Mouse (Mus musculus) olfactory bulb, adult 2 months (tissue): ENCODE measurements around the gene Cntn6. TPM values are rescaled to one million over a fixed set of nuclear protein-coding genes. Genes with fewer than 3 reads are reported as not detected.

Experiments
- H3K27ac ChIP-seq: fragments of 200-500 bp; 2 replicates; pipeline ENCODE4 v1.5.1; 2012; ENCODE audit warnings: low read depth, low read length; ENCODE audit not compliant: insufficient read depth
- H3K4me1 ChIP-seq: fragments of 200-500 bp; 2 replicates; pipeline ENCODE4 v1.6.1; 2012; ENCODE audit warnings: low read length; ENCODE audit not compliant: control insufficient read depth, insufficient read depth
- H3K4me3 ChIP-seq: fragments of 200-500 bp; 2 replicates; pipeline ENCODE4 v1.5.1; 2012; ENCODE audit warnings: mild to moderate bottlenecking, low read depth, low read length, moderate library complexity; ENCODE audit not compliant: insufficient read depth
- CTCF ChIP-seq: fragments of 200-500 bp; IDR thresholded peaks from 2 replicates; pipeline ENCODE4 v1.5.1; 2012; ENCODE audit warnings: low read depth, mild to moderate bottlenecking, low read length, moderate library complexity; ENCODE audit not compliant: insufficient read depth
- POLR2A ChIP-seq: fragments of 200-500 bp; IDR thresholded peaks from 2 replicates; pipeline ENCODE4 v1.6.1; 2012; ENCODE audit warnings: mild to moderate bottlenecking, low read depth, low read length, moderate library complexity; ENCODE audit not compliant: insufficient read depth
- whole genome bisulfite sequencing: fragments of 180-500 bp; shearing (Covaris S2); methylation state at CpG from one replicate; pipeline ENCODE4 v1.1.7; 2018; 5-methylcytosine and 5-hydroxymethylcytosine counted together
- polyA plus RNA-seq: library from polyadenylated mRNA; stranded (reverse); fragments of >200 nt; gene quantifications from 2 replicates; pipeline ENCODE4 v1.2.4, GENCODE M21; 2012; ENCODE audit warnings: low replicate concordance; ENCODE audit not compliant: missing spikeins, insufficient read depth, insufficient read length

Gene Cntn6
- polyA plus RNA-seq, 1 experiment, result not detected

DNA sequence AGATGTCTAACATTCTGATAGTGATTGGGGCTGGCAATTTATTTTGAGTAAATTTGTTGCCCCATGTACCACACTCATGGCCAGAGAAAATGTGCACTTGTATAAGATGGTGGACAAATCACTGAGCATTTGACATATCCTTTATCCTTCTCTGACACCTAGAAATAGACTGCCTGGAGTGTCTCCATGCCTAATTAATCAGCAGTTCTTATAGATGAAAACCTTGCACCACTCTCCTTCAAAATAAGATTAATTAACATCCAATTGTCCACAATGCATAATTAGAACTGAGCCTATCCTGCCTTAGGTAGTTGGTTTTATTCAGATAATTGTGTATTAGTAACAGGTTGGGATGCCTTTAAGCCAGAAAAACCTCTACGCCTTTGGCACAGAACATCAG, 236.0 kb downstream of the Cntn6 start:
- Histone ChIP-seq H3K27ac (no peak overlapping the region), H3K4me3 (no peak overlapping the region), H3K4me1 (no peaks in the 10 kb centered on the region)
- WGBS, result 80% methylated on average over 1 of the region's 1 CpGs
- TF ChIP-seq POLR2A (no peak), CTCF (no peak)

DNA sequence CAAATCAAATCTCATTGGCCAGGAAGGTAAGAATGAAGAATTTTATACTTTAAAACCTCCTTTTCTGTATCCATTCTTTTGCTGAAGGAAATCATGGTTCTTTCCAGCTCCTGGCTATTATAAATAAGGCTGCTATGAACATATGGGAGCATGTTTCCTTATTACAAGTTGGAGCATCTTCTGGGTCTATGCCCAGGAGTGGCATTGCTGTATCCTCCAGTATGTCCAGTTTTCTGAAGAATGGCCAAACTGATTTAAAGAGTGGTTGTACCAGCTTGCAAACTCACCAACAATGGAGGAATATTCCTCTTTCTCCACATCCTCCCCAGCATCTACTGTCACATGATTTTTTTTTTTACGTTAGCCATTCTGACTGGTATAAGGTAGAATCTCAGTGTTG, 241.7 kb downstream of the Cntn6 start:
- H3K27ac ChIP-seq, result no peak overlapping the region
- TF ChIP-seq CTCF, result no peak
- TF ChIP-seq POLR2A, result no peak
- WGBS, result 92% methylated on average over 1 of the region's 1 CpGs
- H3K4me1 ChIP-seq, result no peaks in the 10 kb centered on the region
- H3K4me3 ChIP-seq, result no peak overlapping the region

DNA sequence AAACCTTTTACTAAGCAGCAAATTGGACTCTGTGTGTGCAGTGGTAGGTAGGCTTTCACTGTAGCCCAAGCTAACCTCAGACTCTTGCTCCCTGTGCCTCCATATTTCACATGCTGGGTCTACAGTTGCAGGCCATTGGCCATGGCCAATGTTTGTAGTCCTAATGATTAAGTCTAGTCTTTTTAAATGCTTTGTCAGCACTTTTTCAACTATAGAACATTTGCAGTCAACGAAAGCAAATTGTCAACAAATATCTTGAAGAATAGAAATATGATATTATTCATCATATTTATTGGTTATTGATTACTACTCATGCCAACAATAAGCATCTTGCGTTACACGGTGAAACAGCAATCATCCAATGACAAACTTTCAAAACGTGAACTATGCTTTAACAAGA, 246.4 kb downstream of the Cntn6 start:
- no peak for TF ChIP-seq POLR2A
- TF ChIP-seq CTCF, result no peak
- no peak overlapping the region for H3K27ac ChIP-seq
- 97% methylated on average over 4 of the region's 4 CpGs for WGBS
- no peak overlapping the region for H3K4me3 ChIP-seq
- H3K4me1 ChIP-seq, result no peaks in the 10 kb centered on the region

DNA sequence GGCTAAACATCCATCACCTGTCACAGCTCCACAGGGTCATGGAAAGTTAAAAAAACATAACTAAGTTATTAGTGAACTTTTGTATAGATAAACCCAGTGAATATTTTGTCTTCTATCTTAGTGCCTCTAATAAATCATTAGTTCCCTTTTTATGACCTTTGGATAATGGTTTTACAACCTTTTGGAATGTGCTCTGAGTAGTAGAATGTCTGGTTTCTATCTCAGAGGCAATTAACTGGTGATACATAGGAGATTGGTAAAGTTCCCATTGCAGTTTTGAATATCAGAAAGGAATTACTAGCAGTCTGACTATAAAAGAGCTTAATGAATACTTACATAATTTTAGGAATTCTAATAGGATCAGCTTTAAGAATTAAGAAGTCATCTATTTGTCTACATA, 265.5 kb downstream of the Cntn6 start:
- Histone ChIP-seq H3K4me3 (no peak overlapping the region), H3K4me1 (no peaks in the 10 kb centered on the region), H3K27ac (no peak overlapping the region)
- TF ChIP-seq POLR2A, result no peak
- no peak for TF ChIP-seq CTCF

DNA sequence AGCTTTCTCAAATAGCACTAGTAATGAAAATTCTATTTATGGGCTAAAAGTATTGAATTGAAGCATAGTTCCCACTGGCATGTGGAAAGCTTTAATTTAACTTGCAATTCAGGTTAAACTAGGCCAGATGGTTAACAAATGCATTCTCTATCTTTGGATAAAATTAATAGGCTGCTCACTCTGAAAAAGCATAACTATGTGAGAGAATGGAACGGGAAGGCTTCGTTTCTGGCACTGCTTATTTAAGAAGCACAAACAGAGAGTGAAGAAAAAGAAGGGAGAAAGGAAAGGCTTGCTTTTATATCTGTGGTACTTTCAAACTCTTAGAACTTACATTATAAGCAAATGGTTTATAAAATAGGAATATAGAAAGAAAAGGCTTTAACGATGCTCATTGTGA, 268.6 kb downstream of the Cntn6 start:
- TF ChIP-seq POLR2A (no peak), CTCF (no peak)
- 28% methylated on average over 3 of the region's 3 CpGs for WGBS
- Histone ChIP-seq H3K4me1 (no peaks in the 10 kb centered on the region), H3K4me3 (no peak overlapping the region), H3K27ac (no peak overlapping the region)

DNA sequence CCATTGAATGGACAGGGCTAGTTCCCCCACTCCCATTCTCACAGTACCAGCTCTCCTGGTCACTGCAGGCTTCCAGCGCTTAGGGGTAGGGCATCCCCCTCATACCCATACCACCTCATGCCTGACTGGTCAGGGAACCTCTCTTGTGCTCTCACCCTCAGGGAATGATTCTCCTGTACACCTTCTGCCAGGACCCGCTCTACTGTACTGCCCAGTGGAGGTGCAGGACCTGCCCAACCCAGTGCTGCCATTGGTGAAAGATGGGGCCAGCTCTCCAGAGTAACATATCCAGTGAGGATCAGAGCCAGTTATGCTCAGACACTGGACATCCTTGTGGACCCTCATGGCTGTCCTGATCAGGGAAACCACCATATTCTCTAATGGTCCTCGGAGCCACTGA, 291.3 kb downstream of the Cntn6 start:
- 97% methylated on average over 3 of the region's 3 CpGs for WGBS
- no peak for TF ChIP-seq CTCF
- TF ChIP-seq POLR2A, result no peak
- H3K4me1 ChIP-seq, result no peaks in the 10 kb centered on the region
- no peak overlapping the region for H3K4me3 ChIP-seq
- no peak overlapping the region for H3K27ac ChIP-seq

DNA sequence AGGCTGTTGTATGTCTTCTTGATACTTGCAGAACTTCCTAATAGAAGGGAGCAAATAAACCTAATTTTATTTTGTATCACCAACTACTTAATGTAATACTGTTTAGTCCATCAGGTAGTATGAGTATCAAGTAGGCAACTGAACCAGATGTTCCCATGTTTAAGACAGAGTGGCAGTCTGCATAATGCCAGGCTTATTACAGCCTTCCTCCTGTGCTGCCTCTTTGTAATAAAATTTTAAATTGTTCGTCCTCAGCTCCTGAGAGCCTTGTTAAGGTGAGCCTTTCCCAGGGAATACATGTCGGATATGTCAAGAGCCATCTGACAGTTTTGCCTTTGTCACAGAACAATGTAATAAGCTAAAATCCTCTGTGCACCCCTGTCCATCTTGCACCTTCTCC, 294.9 kb downstream of the Cntn6 start:
- H3K4me3 ChIP-seq, result no peak overlapping the region
- H3K4me1 ChIP-seq, result no peaks in the 10 kb centered on the region
- 76% methylated on average over 2 of the region's 2 CpGs for WGBS
- TF ChIP-seq POLR2A, result no peak
- no peak for TF ChIP-seq CTCF
- H3K27ac ChIP-seq, result no peak overlapping the region

DNA sequence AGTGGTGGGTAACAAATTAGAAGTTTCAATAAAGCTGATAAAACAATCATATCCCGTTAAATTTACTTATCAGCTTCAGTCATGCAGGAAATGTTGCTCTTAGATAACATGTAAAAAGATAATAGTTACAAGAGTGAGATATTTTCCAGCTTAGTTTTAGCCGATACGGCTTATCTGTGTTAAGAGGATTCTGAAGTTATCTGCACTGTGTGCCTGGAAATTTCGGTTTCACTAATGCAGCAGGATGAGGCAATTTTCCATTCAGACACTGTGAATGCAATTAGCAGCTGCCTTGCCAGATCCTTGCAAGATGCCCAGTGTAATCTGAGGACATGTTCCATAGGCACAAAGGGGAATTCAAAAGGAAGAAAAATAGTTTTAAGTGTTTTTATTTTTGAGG, 315.9 kb downstream of the Cntn6 start:
- Histone ChIP-seq H3K4me1 (no peaks in the 10 kb centered on the region), H3K27ac (no peak overlapping the region), H3K4me3 (no peak overlapping the region)
- WGBS, result 41% methylated on average over 4 of the region's 4 CpGs
- TF ChIP-seq POLR2A (no peak), CTCF (no peak)

DNA sequence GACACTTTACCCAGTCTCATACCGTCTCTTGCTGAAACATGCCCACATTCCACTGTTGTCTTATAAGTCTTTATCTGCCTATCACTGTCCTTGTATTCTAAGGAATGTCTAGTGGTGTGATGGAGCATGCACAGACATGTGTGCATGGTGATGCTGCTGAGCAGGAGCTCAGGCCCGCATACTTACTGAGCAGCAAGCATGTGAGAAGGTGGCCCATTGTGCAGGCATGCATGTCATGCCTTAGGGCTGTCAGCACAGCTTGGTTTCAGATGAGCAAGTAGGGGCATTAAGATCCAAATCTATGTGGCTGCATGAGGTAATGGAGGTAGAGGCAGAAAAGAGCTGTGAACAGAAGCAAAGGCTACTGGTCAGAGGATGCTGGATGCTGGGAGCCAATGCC, 323.0 kb downstream of the Cntn6 start:
- Histone ChIP-seq H3K27ac (no peak overlapping the region), H3K4me3 (no peak overlapping the region), H3K4me1 (no peaks in the 10 kb centered on the region)
- 80% methylated on average over 2 of the region's 2 CpGs for WGBS
- TF ChIP-seq CTCF (no peak), POLR2A (no peak)

DNA sequence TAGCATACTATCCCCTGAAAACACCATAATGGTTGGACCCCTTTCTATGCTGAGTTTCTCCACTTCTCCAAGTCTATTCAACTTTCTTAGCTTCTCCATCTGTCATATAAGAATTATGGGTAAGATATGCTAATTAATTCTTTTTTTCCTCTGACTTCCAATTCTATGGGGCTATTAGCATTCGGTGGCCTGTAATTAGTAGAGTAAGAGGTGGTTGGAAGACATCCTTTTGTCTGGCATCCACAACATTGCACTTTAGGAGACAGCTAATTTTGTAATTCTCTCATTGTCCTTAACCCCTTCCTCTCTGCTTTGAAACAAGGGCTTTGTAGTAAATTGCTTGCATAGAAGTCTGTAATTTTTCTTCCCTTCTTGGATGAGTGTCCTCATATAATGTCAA, 387.1 kb downstream of the Cntn6 start:
- Histone ChIP-seq H3K4me1 (no peaks in the 10 kb centered on the region), H3K27ac (no peak overlapping the region), H3K4me3 (no peak overlapping the region)
- 20% methylated on average over 1 of the region's 1 CpGs for WGBS
- no peak for TF ChIP-seq POLR2A
- no peak for TF ChIP-seq CTCF
